8 mouse cellular contexts compared by ENCODE assay signal in genomic region chr4:155830596-155830995, GRCm38 (mm10). TPM values are rescaled to one million over a fixed set of nuclear protein-coding genes. Genes with fewer than 3 reads are reported as not detected.
DNase-seq lines count a peak whose midpoint lies in the region; ATAC-seq and TF ChIP-seq lines count a peak whose summit lies in the region.

No protein-coding gene starts in this region.

- no peak for ATAC-seq in kidney, embryonic 15.5 days (replicated peaks; ENCODE audit: low FRiP score)
- no peak for ATAC-seq in hindbrain, embryonic 13.5 days (ENCODE audit: low FRiP score)
- no peak for ATAC-seq in midbrain, embryonic 13.5 days

- no peak for TF ChIP-seq POLR2A in bone marrow, adult 2 months (IDR thresholded peaks at IDR 0.05; ENCODE audit: borderline replicate concordance, control insufficient read depth, low read depth, low read length)
- no peak for TF ChIP-seq POLR2A in thymus, adult 2 months (IDR thresholded peaks at IDR 0.05; ENCODE audit: control insufficient read depth, extremely low read depth, insufficient read depth, low read length, poor library complexity)

- 53% methylated on average over 8 of the region's 8 CpGs for WGBS in kidney, embryonic 15.5 days
- 42% methylated on average over 8 of the region's 8 CpGs for WGBS in bone marrow, adult 2 months
- WGBS in hindbrain, embryonic 13.5 days, result 60% methylated on average over 8 of the region's 8 CpGs
- 58% methylated on average over 8 of the region's 8 CpGs for WGBS in midbrain, embryonic 13.5 days
- 50% methylated on average over 8 of the region's 8 CpGs for WGBS in thymus, adult 2 months

- H3K4me2 ChIP-seq in kidney, embryonic 15.5 days, result peak overlapping the region; percentile 67
- H3K4me2 ChIP-seq in hindbrain, embryonic 13.5 days, result peak overlapping the region; percentile 99
- H3K4me2 ChIP-seq in midbrain, embryonic 13.5 days (replicated peaks), result peak overlapping the region; percentile 96

- no peak for DNase-seq in kidney, postnatal 10 days
- no peak for DNase-seq in layer of hippocampus, adult 9-10 months (ENCODE audit: low spot score)
- DNase-seq in lung, postnatal 25 days (ENCODE audit: low spot score), result no peak
- DNase-seq in thymus, adult 2 months, result no peak

- no peaks in the 10 kb centered on the region for H3K9me3 ChIP-seq in kidney, embryonic 15.5 days (replicated peaks)
- H3K9me3 ChIP-seq in hindbrain, embryonic 13.5 days, result no peaks in the 10 kb centered on the region
- H3K9me3 ChIP-seq in midbrain, embryonic 13.5 days, result no peaks in the 10 kb centered on the region

- H3K27ac ChIP-seq in kidney, embryonic 15.5 days, result peak overlapping the region; percentile 96; the same call in 1 of the 2 replicates
- H3K27ac ChIP-seq in bone marrow, adult 2 months (ENCODE audit: control insufficient read depth, insufficient read depth, low read depth, low read length, poor library complexity), result no peak overlapping the region
- peak overlapping the region; percentile 67 for H3K27ac ChIP-seq in hindbrain, embryonic 13.5 days
- peak overlapping the region; percentile 87 for H3K27ac ChIP-seq in midbrain, embryonic 13.5 days
- H3K27ac ChIP-seq in thymus, adult 2 months (ENCODE audit: control insufficient read depth, insufficient read depth, low read length), result no peak overlapping the region

- peak overlapping the region; percentile 9; the same call in 1 of the 2 replicates for H3K9ac ChIP-seq in kidney, embryonic 15.5 days
- H3K9ac ChIP-seq in hindbrain, embryonic 13.5 days, result no peak overlapping the region
- 0 out of 2 replicates have a peak overlapping the region, but pooled peaks have one; percentile 41 for H3K9ac ChIP-seq in midbrain, embryonic 13.5 days (replicated peaks)

- peak overlapping the region; percentile 72 for H3K4me3 ChIP-seq in kidney, embryonic 15.5 days (replicated peaks)
- H3K4me3 ChIP-seq in bone marrow, adult 2 months (replicated peaks; ENCODE audit: control insufficient read depth, low read depth, low read length), result peak overlapping the region; percentile 21
- peak overlapping the region; percentile 89 for H3K4me3 ChIP-seq in hindbrain, embryonic 13.5 days
- H3K4me3 ChIP-seq in midbrain, embryonic 13.5 days (replicated peaks), result peak overlapping the region; percentile 92
- no peak overlapping the region for H3K4me3 ChIP-seq in thymus, adult 2 months (ENCODE audit: control insufficient read depth, insufficient read depth, low read length)

- H3K27me3 ChIP-seq in kidney, embryonic 15.5 days, result no peaks in the 10 kb centered on the region
- H3K27me3 ChIP-seq in hindbrain, embryonic 13.5 days, result no peaks in the 10 kb centered on the region
- no peaks in the 10 kb centered on the region for H3K27me3 ChIP-seq in midbrain, embryonic 13.5 days
- H3K27me3 ChIP-seq in thymus, adult 2 months (ENCODE audit: control insufficient read depth, insufficient read depth, low read length), result no peaks in the 10 kb centered on the region

- H3K4me1 ChIP-seq in kidney, embryonic 15.5 days, result peaks cover 27% of the 10 kb centered on the region
- H3K4me1 ChIP-seq in bone marrow, adult 2 months (ENCODE audit: control insufficient read depth, insufficient read depth, low read length), result peaks cover 4% of the 10 kb centered on the region
- H3K4me1 ChIP-seq in hindbrain, embryonic 13.5 days (replicated peaks), result peaks cover 29% of the 10 kb centered on the region
- peaks cover 25% of the 10 kb centered on the region for H3K4me1 ChIP-seq in midbrain, embryonic 13.5 days (replicated peaks)
- peaks cover 17% of the 10 kb centered on the region for H3K4me1 ChIP-seq in thymus, adult 2 months (replicated peaks; ENCODE audit: control insufficient read depth, insufficient read depth, low read length)

- H3K36me3 ChIP-seq in kidney, embryonic 15.5 days, result peaks cover 33% of the 10 kb centered on the region
- peaks cover 18% of the 10 kb centered on the region for H3K36me3 ChIP-seq in hindbrain, embryonic 13.5 days
- peaks cover 27% of the 10 kb centered on the region for H3K36me3 ChIP-seq in midbrain, embryonic 13.5 days
- H3K36me3 ChIP-seq in thymus, adult 2 months (ENCODE audit: control insufficient read depth, insufficient read depth, low read length), result peaks cover 8% of the 10 kb centered on the region; the same call in 1 of the 2 replicates

- no peak for TF ChIP-seq CTCF in bone marrow, adult 2 months (IDR thresholded peaks at IDR 0.05; ENCODE audit: control insufficient read depth, insufficient read depth, low read length)
- TF ChIP-seq CTCF in thymus, adult 2 months (IDR thresholded peaks at IDR 0.05; ENCODE audit: borderline replicate concordance, control insufficient read depth, extremely low read depth, insufficient read depth, low read length, poor library complexity), result no peak

RNA-seq across cellular contexts. Expression of gene Aurkaip1, which starts 0.5 kb away (rescaled TPM):
- 149 and 158 TPM in 2 replicates for polyA plus RNA-seq in kidney, embryonic 15.5 days (2015; fragmentation: Nextera tagmentation; extraction: Ambion mirVana)
- 53.9 and 114 TPM in 2 replicates for polyA plus RNA-seq in bone marrow, adult 2 months (2011; ENCODE audit: insufficient read depth, insufficient read length, low replicate concordance, missing spikeins)
- 142 and 148 TPM in 2 replicates for polyA plus RNA-seq in hindbrain, embryonic 13.5 days (2015; fragmentation: Nextera tagmentation; extraction: Ambion mirVana)
- 140 and 146 TPM in 2 replicates for polyA plus RNA-seq in midbrain, embryonic 13.5 days (2015; fragmentation: Nextera tagmentation; extraction: Ambion mirVana)
- polyA plus RNA-seq in thymus, adult 2 months (2012; rRNA removed), result 230 and 238 TPM in 2 replicates

RNA-seq across cellular contexts. Expression of gene Mxra8, which starts 8.9 kb away (rescaled TPM):
- polyA plus RNA-seq in kidney, embryonic 15.5 days (2015; fragmentation: Nextera tagmentation; extraction: Ambion mirVana), result 90.7 and 106 TPM in 2 replicates
- 8.1 and 12.4 TPM in 2 replicates for polyA plus RNA-seq in bone marrow, adult 2 months (2011; ENCODE audit: insufficient read depth, insufficient read length, low replicate concordance, missing spikeins)
- polyA plus RNA-seq in hindbrain, embryonic 13.5 days (2015; fragmentation: Nextera tagmentation; extraction: Ambion mirVana), result 30.8 and 34.4 TPM in 2 replicates
- 17.9 and 22.2 TPM in 2 replicates for polyA plus RNA-seq in midbrain, embryonic 13.5 days (2015; fragmentation: Nextera tagmentation; extraction: Ambion mirVana)
- polyA plus RNA-seq in thymus, adult 2 months (2012; rRNA removed), result 30.7 and 43.4 TPM in 2 replicates

RNA-seq across cellular contexts. Expression of gene Dvl1, which starts 16.6 kb away (rescaled TPM):
- polyA plus RNA-seq in kidney, embryonic 15.5 days (2015; fragmentation: Nextera tagmentation; extraction: Ambion mirVana), result 5.2 and 5.3 TPM in 2 replicates
- 21.0 and 50.2 TPM in 2 replicates for polyA plus RNA-seq in bone marrow, adult 2 months (2011; ENCODE audit: insufficient read depth, insufficient read length, low replicate concordance, missing spikeins)
- 7.8 and 8.5 TPM in 2 replicates for polyA plus RNA-seq in hindbrain, embryonic 13.5 days (2015; fragmentation: Nextera tagmentation; extraction: Ambion mirVana)
- 8.1 and 8.4 TPM in 2 replicates for polyA plus RNA-seq in midbrain, embryonic 13.5 days (2015; fragmentation: Nextera tagmentation; extraction: Ambion mirVana)
- 152 and 184 TPM in 2 replicates for polyA plus RNA-seq in thymus, adult 2 months (2012; rRNA removed)

RNA-seq across cellular contexts. Expression of gene Ccnl2, which starts 18.3 kb away (rescaled TPM):
- 158 and 173 TPM in 2 replicates for polyA plus RNA-seq in kidney, embryonic 15.5 days (2015; fragmentation: Nextera tagmentation; extraction: Ambion mirVana)
- 92.0 and 149 TPM in 2 replicates for polyA plus RNA-seq in bone marrow, adult 2 months (2011; ENCODE audit: insufficient read depth, insufficient read length, low replicate concordance, missing spikeins)
- 171 and 173 TPM in 2 replicates for polyA plus RNA-seq in hindbrain, embryonic 13.5 days (2015; fragmentation: Nextera tagmentation; extraction: Ambion mirVana)
- 182 and 189 TPM in 2 replicates for polyA plus RNA-seq in midbrain, embryonic 13.5 days (2015; fragmentation: Nextera tagmentation; extraction: Ambion mirVana)
- 131 and 145 TPM in 2 replicates for polyA plus RNA-seq in thymus, adult 2 months (2012; rRNA removed)

RNA-seq across cellular contexts. Expression of gene Mrpl20, which starts 27.9 kb away (rescaled TPM):
- polyA plus RNA-seq in kidney, embryonic 15.5 days (2015; fragmentation: Nextera tagmentation; extraction: Ambion mirVana), result 217 and 226 TPM in 2 replicates
- polyA plus RNA-seq in bone marrow, adult 2 months (2011; ENCODE audit: insufficient read depth, insufficient read length, low replicate concordance, missing spikeins), result 146 and 244 TPM in 2 replicates
- 253 and 261 TPM in 2 replicates for polyA plus RNA-seq in hindbrain, embryonic 13.5 days (2015; fragmentation: Nextera tagmentation; extraction: Ambion mirVana)
- 259 and 262 TPM in 2 replicates for polyA plus RNA-seq in midbrain, embryonic 13.5 days (2015; fragmentation: Nextera tagmentation; extraction: Ambion mirVana)
- 74.6 and 77.9 TPM in 2 replicates for polyA plus RNA-seq in thymus, adult 2 months (2012; rRNA removed)

Comparison
In these comparisons a context has a peak if more than half of its experiments do, and no peak if none do; other contexts are left out.
1. H3K27ac ChIP-seq: peak in kidney, embryonic 15.5 days (single experiment), hindbrain, embryonic 13.5 days (single experiment) and midbrain, embryonic 13.5 days (single experiment); none in bone marrow, adult 2 months (single experiment) and thymus, adult 2 months (single experiment).
2. Peak in every context shown above with its lines, with median percentiles within 50 percentile points of each other: H3K4me2 ChIP-seq.